Mouse (Mus musculus): ENCODE measurements at regions not wholly inside any gene's neighbourhood (a gene's known extent, or its start where the extent isn't known, plus 50 kb on each side); places are given as distances from the start of the nearest gene placed in this dataset.

DNA sequence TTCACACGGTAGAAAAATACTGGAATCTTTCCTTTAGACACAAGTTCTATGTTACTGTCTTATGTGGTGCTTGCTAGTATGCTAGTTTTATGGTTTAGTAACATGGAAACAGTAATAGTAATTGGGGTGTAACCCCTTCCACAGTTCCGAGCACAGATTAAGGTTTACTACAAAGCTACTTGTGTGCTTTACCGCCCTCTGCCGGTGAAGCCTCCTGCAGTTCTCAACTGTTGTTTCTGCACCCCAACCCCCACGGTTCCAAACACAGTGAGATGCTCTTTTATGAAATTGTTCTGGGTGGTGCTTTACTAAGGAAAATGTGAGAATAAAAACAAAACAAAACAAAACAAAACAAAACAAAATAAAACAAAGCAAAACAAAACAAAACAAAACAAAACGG is 234.3 kb downstream of the Hace1 start:
- no peaks in the 10 kb centered on the region for H3K27me3 ChIP-seq
- no peak overlapping the region for H3K4me2 ChIP-seq (replicated peaks)
- no peaks in the 10 kb centered on the region for H3K9me3 ChIP-seq
- H3K9ac ChIP-seq = no peak overlapping the region
- H3K27ac ChIP-seq = no peak overlapping the region
- 49% methylated on average over 6 of the region's 6 CpGs for WGBS
- no peak for ATAC-seq (ENCODE audit: insufficient number of reproducible peaks, insufficient read depth, low FRiP score, low TSS enrichment)
- no peaks in the 10 kb centered on the region for H3K36me3 ChIP-seq
- peaks cover 18% of the 10 kb centered on the region for H3K4me1 ChIP-seq
- H3K4me3 ChIP-seq = no peak overlapping the region

DNA sequence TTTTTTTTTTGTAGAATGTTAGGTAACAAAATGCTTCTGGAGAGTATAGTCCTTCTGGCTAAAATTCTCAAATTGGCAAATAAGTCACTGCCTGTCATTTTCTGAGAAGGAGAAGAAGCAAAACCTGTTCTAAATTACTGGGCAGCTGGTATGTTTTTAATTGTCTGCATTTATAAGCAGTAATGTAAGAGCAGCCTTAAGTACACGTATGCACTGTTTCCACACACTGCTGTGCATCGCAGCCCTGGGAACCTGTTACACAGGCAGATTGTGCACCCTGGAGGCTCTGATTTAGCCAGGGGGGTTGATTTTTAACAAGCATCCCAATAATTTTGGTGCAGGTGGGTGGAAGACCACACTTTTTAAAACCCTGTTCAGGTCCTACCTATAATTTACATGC is 236.2 kb downstream of the Hace1 start:
- Histone ChIP-seq H3K27ac (no peak overlapping the region), H3K9ac (no peak overlapping the region), H3K36me3 (no peaks in the 10 kb centered on the region), H3K9me3 (no peaks in the 10 kb centered on the region), H3K4me1 (peaks cover 8% of the 10 kb centered on the region), H3K4me2 (replicated peaks) (no peak overlapping the region), H3K4me3 (no peak overlapping the region), H3K27me3 (no peaks in the 10 kb centered on the region)
- ATAC-seq (ENCODE audit: insufficient number of reproducible peaks, insufficient read depth, low FRiP score, low TSS enrichment) = no peak
- 11% methylated on average over 2 of the region's 2 CpGs for WGBS

DNA sequence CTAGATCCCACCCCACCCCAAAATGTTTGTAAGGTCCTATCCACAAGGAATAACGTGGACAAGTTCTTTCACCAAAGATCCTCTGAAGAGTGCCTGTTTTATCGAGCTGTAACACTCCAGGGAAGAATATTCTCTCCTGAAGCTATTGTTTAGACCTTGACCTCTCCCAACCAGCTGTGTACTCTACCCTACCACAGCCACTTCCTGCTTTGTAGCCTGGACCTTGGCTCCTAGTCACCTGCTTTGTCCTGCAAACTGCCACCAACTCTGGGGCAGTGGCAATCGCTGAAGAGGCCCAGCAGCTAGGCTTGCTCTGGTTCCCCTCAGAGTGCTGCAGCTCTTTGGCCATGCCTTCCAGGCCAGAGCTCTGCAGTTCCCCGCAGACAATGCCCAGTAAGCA is 239.1 kb downstream of the Hace1 start:
- no peak overlapping the region for H3K9ac ChIP-seq
- no peak overlapping the region for H3K4me3 ChIP-seq
- H3K36me3 ChIP-seq = no peaks in the 10 kb centered on the region
- no peak for ATAC-seq (ENCODE audit: insufficient number of reproducible peaks, insufficient read depth, low FRiP score, low TSS enrichment)
- H3K4me1 ChIP-seq = peaks cover 8% of the 10 kb centered on the region
- no peaks in the 10 kb centered on the region for H3K27me3 ChIP-seq
- no peaks in the 10 kb centered on the region for H3K9me3 ChIP-seq
- 86% methylated on average over 4 of the region's 4 CpGs for WGBS
- no peak overlapping the region for H3K27ac ChIP-seq
- no peak overlapping the region for H3K4me2 ChIP-seq (replicated peaks)

DNA sequence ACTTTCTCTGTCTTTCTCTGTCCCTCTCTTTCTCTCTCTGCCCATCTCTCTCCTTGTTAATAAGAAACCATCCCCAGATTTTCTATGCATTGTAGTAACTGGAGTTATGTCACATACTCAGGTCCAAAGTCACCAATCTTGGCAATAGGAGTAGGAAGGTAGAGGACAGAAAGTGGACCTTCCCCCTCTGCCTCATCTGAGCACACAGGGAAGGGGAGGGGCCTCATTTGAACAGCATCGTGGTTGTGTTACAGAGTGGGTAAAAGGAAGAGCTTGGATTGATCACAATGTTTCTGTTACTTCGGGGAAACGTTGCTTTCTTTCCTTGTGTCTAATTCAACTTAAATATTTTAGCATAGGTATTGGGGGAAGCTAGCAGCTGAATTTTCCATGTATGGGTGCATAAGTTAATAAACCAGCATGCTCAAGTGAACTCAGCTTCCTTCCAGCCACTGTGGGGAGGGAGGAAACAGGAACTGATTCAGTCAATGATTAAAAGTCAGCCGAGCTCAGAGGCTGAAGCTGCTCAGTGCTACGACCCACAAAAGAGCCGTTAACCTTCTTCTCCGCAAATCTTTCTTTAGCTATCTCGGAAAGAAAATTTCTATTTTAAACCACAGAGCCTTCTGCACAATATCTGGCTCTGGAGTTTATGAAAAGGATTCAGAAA is 243.5 kb downstream of the Hace1 start:
- Histone ChIP-seq H3K27me3 (no peaks in the 10 kb centered on the region), H3K4me3 (no peak overlapping the region), H3K27ac (no peak overlapping the region), H3K9me3 (no peaks in the 10 kb centered on the region), H3K9ac (no peak overlapping the region), H3K36me3 (no peaks in the 10 kb centered on the region), H3K4me1 (no peaks in the 10 kb centered on the region), H3K4me2 (replicated peaks) (no peak overlapping the region)
- WGBS = 59% methylated on average over 8 of the region's 8 CpGs
- no peak for ATAC-seq (ENCODE audit: insufficient number of reproducible peaks, insufficient read depth, low FRiP score, low TSS enrichment)

DNA sequence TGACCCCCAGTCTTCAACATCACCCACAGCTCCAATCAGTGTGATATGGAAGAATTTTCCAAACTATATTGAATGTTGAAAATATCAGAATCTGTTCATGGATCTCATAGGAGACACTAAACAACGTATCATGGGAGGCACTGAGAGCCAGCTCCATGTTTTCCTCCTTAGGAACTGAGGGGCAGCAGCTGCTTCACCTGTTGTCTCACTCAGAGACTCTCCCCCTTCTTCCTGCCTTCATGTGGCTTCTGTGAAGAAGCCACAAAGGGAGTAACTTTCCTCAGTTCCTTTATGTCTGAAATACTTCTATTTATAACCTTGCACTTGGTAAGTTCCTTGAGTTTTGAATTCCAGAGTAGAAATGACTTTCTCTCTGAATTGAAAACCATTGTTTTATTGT is 244.6 kb downstream of the Hace1 start:
- 94% methylated on average over 1 of the region's 1 CpGs for WGBS
- H3K4me1 ChIP-seq = no peaks in the 10 kb centered on the region
- no peaks in the 10 kb centered on the region for H3K27me3 ChIP-seq

DNA sequence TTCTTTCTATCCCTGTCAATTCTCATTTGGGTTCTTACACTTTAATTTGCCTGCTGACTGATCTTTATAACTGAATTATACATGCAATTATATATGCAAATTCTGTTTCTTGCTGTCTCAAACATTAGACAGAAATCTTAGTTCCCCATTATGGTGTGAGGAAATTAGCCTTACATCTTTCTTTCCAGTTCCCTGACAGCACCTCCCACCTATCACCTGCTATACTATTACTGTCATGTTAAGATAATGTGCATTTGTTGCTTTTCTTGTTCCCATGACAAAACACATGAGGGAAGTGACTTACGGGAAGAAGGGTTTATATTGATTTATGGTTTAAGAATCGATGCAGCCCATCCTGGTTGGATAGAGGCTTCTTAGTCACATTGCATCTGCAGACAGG is 246.0 kb downstream of the Hace1 start:
- H3K27ac ChIP-seq = no peak overlapping the region
- H3K4me3 ChIP-seq = no peak overlapping the region
- no peaks in the 10 kb centered on the region for H3K4me1 ChIP-seq
- no peak for ATAC-seq (ENCODE audit: insufficient number of reproducible peaks, insufficient read depth, low FRiP score, low TSS enrichment)
- H3K27me3 ChIP-seq = no peaks in the 10 kb centered on the region
- H3K36me3 ChIP-seq = no peaks in the 10 kb centered on the region
- no peaks in the 10 kb centered on the region for H3K9me3 ChIP-seq
- H3K4me2 ChIP-seq (replicated peaks) = no peak overlapping the region
- H3K9ac ChIP-seq = no peak overlapping the region
- WGBS = 83% methylated on average over 2 of the region's 2 CpGs

More for the DNA sequence above, 244.6 kb downstream of the Hace1 start:
- Histone ChIP-seq H3K27ac (no peak overlapping the region), H3K9me3 (no peaks in the 10 kb centered on the region), H3K36me3 (no peaks in the 10 kb centered on the region), H3K9ac (no peak overlapping the region), H3K4me2 (replicated peaks) (no peak overlapping the region), H3K4me3 (no peak overlapping the region)
- no peak for ATAC-seq (ENCODE audit: insufficient number of reproducible peaks, insufficient read depth, low FRiP score, low TSS enrichment)

DNA sequence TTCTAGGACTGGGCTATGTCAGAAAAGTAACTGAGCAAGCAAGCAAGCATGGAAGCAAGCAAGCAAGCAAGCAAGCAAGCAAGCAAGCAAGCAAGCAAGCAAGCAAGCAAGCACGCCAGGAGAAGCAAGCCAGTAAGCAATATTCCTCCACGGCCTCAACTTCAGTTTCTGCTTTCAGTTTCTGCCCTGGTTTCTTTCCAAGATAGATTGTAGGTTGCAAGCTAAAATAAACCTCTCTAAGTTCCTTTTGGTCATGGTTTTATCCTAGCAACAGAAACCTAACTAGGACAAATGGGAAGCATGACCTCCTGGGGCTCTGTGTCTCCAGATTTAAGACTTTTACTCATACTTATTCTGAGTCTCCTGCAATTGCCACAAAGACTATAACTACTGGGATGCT is 271.0 kb downstream of the Hace1 start:
- H3K4me2 ChIP-seq (replicated peaks) = no peak overlapping the region
- 87% methylated on average over 2 of the region's 2 CpGs for WGBS
- ATAC-seq (ENCODE audit: insufficient number of reproducible peaks, insufficient read depth, low FRiP score, low TSS enrichment) = no peak

DNA sequence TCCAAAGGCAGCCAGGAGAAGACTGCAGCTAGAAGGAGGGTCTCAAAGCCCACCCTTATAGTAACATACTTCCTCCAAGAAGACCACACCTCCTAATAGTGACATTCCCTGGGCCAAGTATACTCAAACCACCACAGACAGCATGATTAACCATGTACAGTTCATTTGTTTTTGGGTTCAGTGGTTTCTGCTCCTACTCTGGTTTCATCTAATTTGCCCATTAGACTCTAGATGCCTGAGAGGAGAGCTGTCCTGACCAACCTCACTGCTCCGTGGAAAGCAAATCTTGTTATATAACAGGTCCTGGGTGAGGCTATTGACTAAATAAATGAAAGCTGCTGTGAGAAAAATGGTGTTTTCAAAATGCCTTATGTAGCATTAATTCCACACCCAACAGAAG is 272.2 kb downstream of the Hace1 start:
- Histone ChIP-seq H3K9me3 (no peaks in the 10 kb centered on the region), H3K9ac (no peak overlapping the region), H3K27me3 (no peaks in the 10 kb centered on the region), H3K4me1 (no peaks in the 10 kb centered on the region), H3K27ac (no peak overlapping the region), H3K4me3 (no peak overlapping the region), H3K36me3 (no peaks in the 10 kb centered on the region), H3K4me2 (replicated peaks) (no peak overlapping the region)
- no peak for ATAC-seq (ENCODE audit: insufficient number of reproducible peaks, insufficient read depth, low FRiP score, low TSS enrichment)
- 50% methylated on average over 1 of the region's 1 CpGs for WGBS

More for the DNA sequence above, 271.0 kb downstream of the Hace1 start:
- Histone ChIP-seq H3K9ac (no peak overlapping the region), H3K4me3 (no peak overlapping the region), H3K36me3 (no peaks in the 10 kb centered on the region), H3K9me3 (no peaks in the 10 kb centered on the region), H3K27me3 (no peaks in the 10 kb centered on the region), H3K27ac (no peak overlapping the region), H3K4me1 (no peaks in the 10 kb centered on the region)

DNA sequence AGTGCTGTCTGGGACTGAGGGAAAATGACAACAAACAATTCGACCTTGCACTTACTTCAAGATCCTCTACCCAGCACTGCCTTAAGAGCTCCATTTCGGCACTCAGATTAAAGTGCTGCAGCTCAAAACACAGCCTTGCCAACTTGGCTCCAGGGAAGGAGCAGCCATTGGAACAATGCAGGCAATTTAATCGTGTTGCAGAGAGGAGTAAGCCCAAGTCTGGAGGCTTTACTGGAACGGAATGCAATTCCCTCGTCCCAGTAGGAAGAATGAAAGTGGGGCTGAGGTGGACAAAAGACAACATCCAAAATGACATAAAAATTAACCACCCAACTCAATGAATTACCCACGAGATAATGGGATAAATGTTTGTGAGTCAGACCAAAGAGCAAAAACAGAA is 273.0 kb downstream of the Hace1 start:
- Histone ChIP-seq H3K9me3 (no peaks in the 10 kb centered on the region), H3K4me1 (no peaks in the 10 kb centered on the region), H3K27me3 (no peaks in the 10 kb centered on the region), H3K9ac (no peak overlapping the region), H3K4me2 (replicated peaks) (no peak overlapping the region), H3K36me3 (no peaks in the 10 kb centered on the region), H3K27ac (no peak overlapping the region), H3K4me3 (no peak overlapping the region)
- 38% methylated on average over 6 of the region's 6 CpGs for WGBS
- ATAC-seq (ENCODE audit: insufficient number of reproducible peaks, insufficient read depth, low FRiP score, low TSS enrichment) = no peak

DNA sequence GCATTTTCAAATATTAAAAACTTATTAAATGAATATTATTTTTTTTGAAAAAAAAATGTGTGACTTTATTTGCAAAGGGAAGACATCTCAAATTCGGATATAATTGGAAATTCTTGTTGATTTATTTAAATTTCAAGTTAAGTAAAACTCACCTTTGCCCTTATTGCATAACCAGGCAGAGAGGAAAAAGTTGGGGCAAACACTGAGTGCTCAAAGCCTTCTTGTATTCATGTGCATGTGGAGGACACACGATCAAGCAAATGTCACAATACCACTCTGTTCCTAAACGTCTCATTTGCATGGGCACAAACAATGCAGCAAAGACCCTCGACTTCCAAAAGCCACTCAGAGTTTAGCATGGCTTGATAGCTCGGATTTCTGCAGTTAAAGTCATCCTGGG is 275.1 kb downstream of the Hace1 start:
- WGBS = 51% methylated on average over 5 of the region's 5 CpGs
- H3K27ac ChIP-seq = no peak overlapping the region

DNA sequence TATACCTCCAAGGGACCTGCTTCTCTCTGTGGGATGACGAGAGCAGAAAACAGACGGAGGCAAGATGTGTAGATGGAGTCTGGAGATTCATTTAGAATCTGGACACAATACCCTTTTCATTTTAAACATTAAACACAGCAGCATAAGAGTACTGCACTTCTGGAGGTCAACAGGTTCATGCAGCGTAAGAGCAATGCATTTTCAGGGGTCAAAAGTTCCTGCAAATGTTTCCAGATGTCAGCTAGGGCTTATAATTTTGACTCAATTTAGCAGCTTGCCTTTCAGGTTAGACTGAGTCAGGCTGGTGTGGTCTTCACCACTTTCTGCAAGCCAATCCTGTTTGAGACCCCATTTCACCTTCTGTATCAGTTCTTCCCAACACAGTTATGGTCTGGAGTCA is 277.9 kb downstream of the Hace1 start:
- Histone ChIP-seq H3K4me1 (no peaks in the 10 kb centered on the region; the same call in 1 of the 2 replicates), H3K36me3 (no peaks in the 10 kb centered on the region), H3K4me3 (no peak overlapping the region), H3K27me3 (no peaks in the 10 kb centered on the region), H3K27ac (no peak overlapping the region), H3K9me3 (no peaks in the 10 kb centered on the region), H3K4me2 (replicated peaks) (no peak overlapping the region), H3K9ac (no peak overlapping the region)
- no peak for ATAC-seq (ENCODE audit: insufficient number of reproducible peaks, insufficient read depth, low FRiP score, low TSS enrichment)
- 25% methylated on average over 3 of the region's 3 CpGs for WGBS

More for the DNA sequence above, 275.1 kb downstream of the Hace1 start:
- no peak overlapping the region for H3K9ac ChIP-seq
- no peak for ATAC-seq (ENCODE audit: insufficient number of reproducible peaks, insufficient read depth, low FRiP score, low TSS enrichment)
- no peak overlapping the region for H3K4me2 ChIP-seq (replicated peaks)
- no peaks in the 10 kb centered on the region for H3K9me3 ChIP-seq
- no peaks in the 10 kb centered on the region for H3K4me1 ChIP-seq
- no peaks in the 10 kb centered on the region for H3K36me3 ChIP-seq
- H3K4me3 ChIP-seq = no peak overlapping the region
- H3K27me3 ChIP-seq = no peaks in the 10 kb centered on the region

DNA sequence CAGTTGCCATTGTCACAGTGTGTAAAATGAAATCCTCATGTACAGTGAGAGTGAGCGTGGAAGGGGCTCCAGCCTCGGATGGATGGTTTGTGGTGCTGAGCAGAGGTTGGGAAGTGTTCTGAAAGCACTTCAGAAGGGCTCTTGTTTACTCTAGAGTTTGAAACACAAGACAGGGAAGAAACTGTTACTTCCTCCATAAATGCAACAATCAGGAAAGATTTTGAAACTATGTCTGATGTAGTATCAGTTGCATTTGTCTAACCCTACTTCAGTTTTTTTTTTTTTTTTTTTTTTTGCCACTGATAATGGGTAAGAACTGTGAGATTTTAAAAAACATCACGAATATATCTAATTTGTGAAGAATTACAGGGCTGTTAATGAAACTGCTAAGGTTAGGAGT is 281.5 kb downstream of the Hace1 start:
- no peaks in the 10 kb centered on the region; the same call in 1 of the 2 replicates for H3K4me1 ChIP-seq
- H3K27ac ChIP-seq = no peak overlapping the region
- WGBS = 51% methylated on average over 3 of the region's 3 CpGs
- H3K27me3 ChIP-seq = no peaks in the 10 kb centered on the region
- H3K9me3 ChIP-seq = no peaks in the 10 kb centered on the region
- no peak overlapping the region for H3K4me3 ChIP-seq
- H3K36me3 ChIP-seq = no peaks in the 10 kb centered on the region
- ATAC-seq (ENCODE audit: insufficient number of reproducible peaks, insufficient read depth, low FRiP score, low TSS enrichment) = no peak
- H3K9ac ChIP-seq = no peak overlapping the region
- no peak overlapping the region for H3K4me2 ChIP-seq (replicated peaks)

DNA sequence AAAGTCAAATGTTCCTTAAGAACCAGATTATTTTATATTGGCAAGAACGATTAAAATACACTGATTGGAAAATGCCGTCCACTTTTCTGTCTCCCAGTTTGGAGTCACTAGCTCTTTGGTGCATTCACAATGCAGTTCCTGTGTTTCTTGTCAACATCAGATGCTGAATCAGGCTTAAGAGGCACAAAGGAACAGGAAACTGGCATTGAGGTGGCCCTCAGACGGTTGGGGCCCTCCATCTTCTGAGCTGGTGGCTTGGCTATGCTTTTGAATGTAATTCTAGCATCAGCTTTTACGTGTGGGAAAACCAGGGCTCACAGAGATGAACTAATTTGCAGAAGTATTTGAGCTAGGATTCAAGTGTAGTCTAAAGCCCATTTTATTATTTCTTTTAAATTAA is 282.3 kb downstream of the Hace1 start:
- no peaks in the 10 kb centered on the region for H3K27me3 ChIP-seq
- H3K4me2 ChIP-seq (replicated peaks) = no peak overlapping the region
- no peak overlapping the region for H3K9ac ChIP-seq
- no peak overlapping the region for H3K4me3 ChIP-seq
- H3K36me3 ChIP-seq = no peaks in the 10 kb centered on the region
- 50% methylated on average over 4 of the region's 4 CpGs for WGBS
- H3K4me1 ChIP-seq = no peaks in the 10 kb centered on the region; the same call in 1 of the 2 replicates
- no peak overlapping the region for H3K27ac ChIP-seq
- no peaks in the 10 kb centered on the region for H3K9me3 ChIP-seq
- no peak for ATAC-seq (ENCODE audit: insufficient number of reproducible peaks, insufficient read depth, low FRiP score, low TSS enrichment)

All from embryonic facial prominence, embryonic 12.5 days (tissue).